Mouse (Mus musculus) ES-E14 (cell line): ENCODE results near the gene Slc26a1.

Experiments
- CHD2 ChIP-seq: IDR thresholded peaks from 2 replicates; pipeline ENCODE4 v1.6.1; 2014; ENCODE audit warnings: mild to moderate bottlenecking, low read depth, low read length, inconsistent platforms
- HCFC1 ChIP-seq: IDR thresholded peaks from 2 replicates; pipeline ENCODE4 v1.6.1; 2012; ENCODE audit warnings: low read length, inconsistent platforms, borderline replicate concordance; ENCODE audit not compliant: insufficient read depth

DNA sequence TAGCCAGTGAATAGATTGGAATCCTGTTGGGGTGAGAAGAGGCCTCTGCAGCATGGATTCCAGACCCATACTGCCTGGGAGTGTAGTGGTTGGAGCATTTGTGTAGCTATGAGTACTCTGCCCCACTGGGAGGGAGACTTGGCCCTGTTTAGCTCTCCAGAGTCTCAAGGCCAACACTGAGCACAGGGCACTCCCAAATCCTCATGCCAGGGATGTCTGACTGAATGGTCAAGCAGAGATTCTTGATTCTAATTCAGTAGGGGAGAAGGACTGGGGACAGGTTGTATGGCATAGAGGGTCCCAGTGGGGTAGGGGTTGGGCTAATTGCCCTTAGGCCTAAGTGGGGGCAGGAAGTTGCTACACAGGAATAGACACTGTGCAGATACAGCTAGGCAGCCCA is 38.3 kb upstream of the Slc26a1 start:
- TF ChIP-seq HCFC1: no peak
- TF ChIP-seq CHD2: no peak
